Mouse (Mus musculus) small intestine, adult 2 months (tissue): ENCODE measurements around the gene Mfsd1.

Experiments used
- CTCF ChIP-seq: fragments of 200-500 bp; IDR thresholded peaks from 2 replicates; pipeline ENCODE4 v1.5.1; 2012; ENCODE audit warnings: low read depth, mild to moderate bottlenecking, control low read depth, inconsistent platforms, low read length, moderate library complexity, mixed read lengths; ENCODE audit not compliant: insufficient replicate concordance, insufficient read length; ENCODE audit errors: extremely low read depth
- POLR2A ChIP-seq: fragments of 200-500 bp; IDR thresholded peaks from 2 replicates; pipeline ENCODE4 v1.6.1; 2012; ENCODE audit warnings: low read depth, mild to moderate bottlenecking, control low read depth, inconsistent platforms, low read length, moderate library complexity

GRCm38 (mm10) chr3:67624629-67625028, 42.1 kb downstream of the Mfsd1 start:
- peak; percentile 18; the same call in 1 of the 2 replicates for TF ChIP-seq CTCF
- no peak for TF ChIP-seq POLR2A
